Mouse (Mus musculus): ENCODE results near the gene 2310007B03Rik. TPM values are rescaled to one million over a fixed set of nuclear protein-coding genes. Genes with fewer than 3 reads are reported as not detected.

Gene 2310007B03Rik
- polyA plus RNA-seq, 1 experiment from 2014 or later, result 6.2 TPM

DNA sequence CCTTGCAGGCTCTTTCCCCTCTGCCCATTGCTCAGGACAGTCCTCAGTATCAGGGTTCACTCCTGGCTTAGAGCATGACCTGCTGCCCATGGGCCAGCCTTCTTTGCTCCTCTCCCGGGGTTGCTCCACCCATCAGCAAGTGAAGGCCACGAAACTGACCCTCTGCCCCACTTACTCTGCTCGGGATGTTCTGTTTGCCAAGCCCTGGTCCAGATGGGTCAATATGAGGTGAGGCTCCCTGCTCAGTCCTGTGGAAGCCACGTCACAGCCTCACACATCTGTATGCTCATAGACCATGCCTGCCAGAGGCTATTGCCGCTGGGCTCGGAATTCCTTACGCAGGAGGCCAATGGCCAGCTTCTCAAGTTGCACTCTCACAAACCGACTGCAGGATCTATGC is 32.5 kb downstream of the 2310007B03Rik start:
- H3K9me3 ChIP-seq (ENCODE audit: control insufficient read depth, low read length), result no peaks in the 10 kb centered on the region
- H3K27me3 ChIP-seq (replicated peaks; ENCODE audit: control insufficient read depth, insufficient read depth, low read length), result no peaks in the 10 kb centered on the region

DNA sequence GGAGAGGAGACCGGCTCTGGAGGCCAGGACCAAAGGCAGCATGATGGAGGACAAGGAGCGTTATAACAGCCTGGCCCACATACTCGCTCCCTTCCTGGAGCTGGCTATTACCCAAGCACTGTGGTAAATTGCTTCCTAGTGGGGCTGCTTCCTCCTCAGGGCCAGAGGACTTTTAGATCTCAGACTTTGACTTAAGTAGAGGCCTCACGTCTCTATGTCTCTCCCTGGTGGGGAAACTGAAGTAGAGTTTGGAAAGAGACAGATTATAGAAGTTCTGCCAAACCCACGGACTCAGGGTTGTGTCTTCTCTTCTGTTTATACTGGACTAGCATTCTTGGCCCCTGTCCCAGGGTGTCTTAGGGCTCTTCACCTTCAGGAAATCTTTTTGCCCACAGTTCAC is 35.5 kb downstream of the 2310007B03Rik start:
- Histone ChIP-seq H3K27me3 (replicated peaks; ENCODE audit: control insufficient read depth, insufficient read depth, low read length) (no peaks in the 10 kb centered on the region), H3K4me2 (ENCODE audit: low read depth, low read length) (no peak overlapping the region), H3K4me3 (ENCODE audit: low read depth, low read length) (no peak overlapping the region), H3K9ac (ENCODE audit: low read depth, low read length) (no peak overlapping the region), H3K27ac (replicated peaks; ENCODE audit: low read depth, low read length) (no peak overlapping the region), H3K9me3 (ENCODE audit: control insufficient read depth, low read length) (no peaks in the 10 kb centered on the region), H3K4me1 (ENCODE audit: control insufficient read depth, insufficient read depth, low read length) (peaks cover 6% of the 10 kb centered on the region; the same call in 1 of the 2 replicates), H3K36me3 (ENCODE audit: control insufficient read depth, insufficient read depth, low read length) (no peaks in the 10 kb centered on the region)
- ATAC-seq (ENCODE audit: low read depth) (no peak), DNase-seq (ENCODE audit: low spot score) (peak; percentile 58)
- WGBS, result 44% methylated on average over 5 of the region's 5 CpGs

More for the DNA sequence above, 32.5 kb downstream of the 2310007B03Rik start:
- DNase-seq (ENCODE audit: low spot score), result no peak
- WGBS, result 81% methylated on average over 8 of the region's 8 CpGs
- Histone ChIP-seq H3K4me3 (ENCODE audit: low read depth, low read length) (no peak overlapping the region), H3K9ac (ENCODE audit: low read depth, low read length) (no peak overlapping the region), H3K4me1 (ENCODE audit: control insufficient read depth, insufficient read depth, low read length) (peaks cover 6% of the 10 kb centered on the region; the same call in 1 of the 2 replicates), H3K4me2 (ENCODE audit: low read depth, low read length) (no peak overlapping the region), H3K27ac (replicated peaks; ENCODE audit: low read depth, low read length) (no peak overlapping the region), H3K36me3 (ENCODE audit: control insufficient read depth, insufficient read depth, low read length) (no peaks in the 10 kb centered on the region)
- ATAC-seq (ENCODE audit: low read depth), result no peak

DNA sequence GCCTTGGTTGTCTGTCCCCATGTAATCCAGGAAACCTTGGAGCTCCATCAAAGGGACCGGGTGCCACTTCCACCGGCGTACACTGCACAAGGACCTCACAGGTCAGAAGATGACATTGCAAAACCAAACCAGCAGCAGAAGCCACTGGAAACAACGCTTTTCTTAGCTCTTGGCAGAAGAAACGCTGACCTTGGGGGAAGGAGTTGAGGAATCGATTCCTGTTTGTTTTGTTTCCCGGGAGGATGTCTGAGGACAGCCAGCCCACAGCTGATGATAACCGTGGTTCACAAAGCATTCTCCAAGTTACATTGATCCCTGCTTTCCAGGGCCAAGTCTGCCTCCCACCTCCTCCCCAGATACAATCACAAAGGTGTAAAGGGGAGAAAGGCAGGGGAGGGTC is 36.7 kb downstream of the 2310007B03Rik start:
- Histone ChIP-seq H3K4me3 (ENCODE audit: low read depth, low read length) (no peak overlapping the region), H3K27ac (replicated peaks; ENCODE audit: low read depth, low read length) (peak overlapping the region; percentile 19; the same call in 1 of the 2 replicates), H3K27me3 (replicated peaks; ENCODE audit: control insufficient read depth, insufficient read depth, low read length) (no peaks in the 10 kb centered on the region), H3K9ac (ENCODE audit: low read depth, low read length) (no peak overlapping the region), H3K4me2 (ENCODE audit: low read depth, low read length) (no peak overlapping the region), H3K4me1 (ENCODE audit: control insufficient read depth, insufficient read depth, low read length) (peaks cover 6% of the 10 kb centered on the region; the same call in 1 of the 2 replicates), H3K9me3 (ENCODE audit: control insufficient read depth, low read length) (no peaks in the 10 kb centered on the region), H3K36me3 (ENCODE audit: control insufficient read depth, insufficient read depth, low read length) (no peaks in the 10 kb centered on the region)
- 59% methylated on average over 8 of the region's 8 CpGs for WGBS
- DNase-seq (ENCODE audit: low spot score), result no peak
- no peak for ATAC-seq (ENCODE audit: low read depth)

DNA sequence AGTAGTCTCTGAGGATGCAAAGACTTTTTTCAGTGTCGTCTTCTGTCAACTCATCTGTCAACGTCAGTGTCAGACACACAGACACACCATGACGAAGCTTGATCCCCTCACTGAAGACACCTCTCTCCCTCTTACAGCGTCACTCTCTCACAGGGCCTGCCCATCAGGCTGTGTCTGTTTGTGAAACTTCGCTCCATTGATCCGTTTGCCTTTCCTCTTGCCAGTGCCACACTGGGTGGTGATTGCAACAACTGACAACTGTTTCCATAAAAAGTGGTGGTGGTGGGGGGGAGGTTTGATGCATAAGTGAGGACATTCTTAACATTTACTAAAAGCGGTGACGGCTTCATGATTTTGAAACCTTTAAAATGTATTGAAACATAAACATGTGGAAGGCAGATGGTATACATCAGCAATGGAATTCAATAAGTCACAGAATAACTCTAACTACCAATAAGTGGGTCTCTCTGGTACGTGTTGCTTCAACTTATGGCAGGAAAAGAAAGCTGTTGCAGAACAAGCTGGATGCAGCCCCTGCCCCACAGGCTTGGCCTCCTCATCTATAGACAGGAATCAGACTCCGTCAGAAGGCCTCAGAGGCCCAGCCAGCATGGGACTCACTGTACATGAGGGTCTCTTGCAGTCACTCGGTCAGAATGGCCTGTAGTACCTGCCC is 37.4 kb downstream of the 2310007B03Rik start:
- Histone ChIP-seq H3K36me3 (ENCODE audit: control insufficient read depth, insufficient read depth, low read length) (no peaks in the 10 kb centered on the region), H3K4me3 (ENCODE audit: low read depth, low read length) (no peak overlapping the region), H3K9ac (ENCODE audit: low read depth, low read length) (no peak overlapping the region), H3K9me3 (ENCODE audit: control insufficient read depth, low read length) (no peaks in the 10 kb centered on the region), H3K4me2 (ENCODE audit: low read depth, low read length) (no peak overlapping the region), H3K4me1 (ENCODE audit: control insufficient read depth, insufficient read depth, low read length) (peaks cover 6% of the 10 kb centered on the region; the same call in 1 of the 2 replicates), H3K27ac (replicated peaks; ENCODE audit: low read depth, low read length) (peak overlapping the region; percentile 19; the same call in 1 of the 2 replicates), H3K27me3 (replicated peaks; ENCODE audit: control insufficient read depth, insufficient read depth, low read length) (no peaks in the 10 kb centered on the region)
- WGBS, result 60% methylated on average over 11 of the region's 11 CpGs
- DNase-seq (ENCODE audit: low spot score), result peak; percentile 66
- ATAC-seq (ENCODE audit: low read depth), result peak; percentile 54

DNA sequence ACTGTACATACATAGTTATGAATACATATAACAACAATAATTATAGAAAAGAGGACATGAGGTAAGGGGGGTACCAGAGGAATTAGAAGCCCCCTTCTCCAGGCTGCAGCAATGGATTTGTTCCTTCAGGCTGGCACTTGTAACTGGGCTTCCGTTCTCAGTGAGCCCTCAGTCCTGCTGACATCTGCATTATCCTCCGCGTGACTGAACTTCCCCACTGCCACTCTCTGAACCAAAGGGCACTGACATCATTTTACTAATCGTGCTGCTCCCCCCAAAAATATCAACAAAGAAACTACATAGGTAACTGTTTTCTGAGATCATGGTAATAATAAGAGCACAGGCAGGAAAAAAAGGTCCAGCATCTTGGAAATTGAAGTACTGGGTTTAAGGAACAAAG is 41.9 kb downstream of the 2310007B03Rik start:
- no peak for DNase-seq (ENCODE audit: low spot score)
- ATAC-seq (ENCODE audit: low read depth), result no peak

DNA sequence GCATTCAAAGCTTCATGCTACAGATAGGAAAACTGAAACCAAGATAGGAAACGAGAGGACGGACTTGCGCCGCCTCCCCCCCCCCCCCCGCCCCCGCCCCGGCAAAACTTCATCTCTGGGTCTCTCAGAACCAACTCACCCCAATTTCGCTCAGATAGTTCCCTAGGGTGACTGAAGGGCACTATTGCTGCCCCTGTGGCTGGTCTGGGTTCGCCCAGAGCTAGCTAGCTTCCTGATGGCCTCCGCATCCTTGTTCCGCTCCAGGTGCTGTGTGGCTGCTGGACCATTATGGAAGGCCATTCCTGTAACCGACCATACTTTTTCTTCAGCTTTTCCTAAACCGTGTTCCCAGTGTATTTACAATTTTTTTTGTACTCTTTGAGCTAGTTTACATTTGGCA is 45.3 kb downstream of the 2310007B03Rik start:
- 20% methylated on average over 13 of the region's 13 CpGs for WGBS

More for the DNA sequence above, 41.9 kb downstream of the 2310007B03Rik start:
- Histone ChIP-seq H3K9ac (ENCODE audit: low read depth, low read length) (no peak overlapping the region), H3K27ac (replicated peaks; ENCODE audit: low read depth, low read length) (no peak overlapping the region), H3K9me3 (ENCODE audit: control insufficient read depth, low read length) (no peaks in the 10 kb centered on the region), H3K36me3 (ENCODE audit: control insufficient read depth, insufficient read depth, low read length) (no peaks in the 10 kb centered on the region), H3K4me1 (ENCODE audit: control insufficient read depth, insufficient read depth, low read length) (peaks cover 9% of the 10 kb centered on the region; the same call in 1 of the 2 replicates), H3K4me2 (ENCODE audit: low read depth, low read length) (no peak overlapping the region), H3K4me3 (ENCODE audit: low read depth, low read length) (no peak overlapping the region), H3K27me3 (replicated peaks; ENCODE audit: control insufficient read depth, insufficient read depth, low read length) (no peaks in the 10 kb centered on the region)
- WGBS, result 25% methylated on average over 4 of the region's 4 CpGs

DNA sequence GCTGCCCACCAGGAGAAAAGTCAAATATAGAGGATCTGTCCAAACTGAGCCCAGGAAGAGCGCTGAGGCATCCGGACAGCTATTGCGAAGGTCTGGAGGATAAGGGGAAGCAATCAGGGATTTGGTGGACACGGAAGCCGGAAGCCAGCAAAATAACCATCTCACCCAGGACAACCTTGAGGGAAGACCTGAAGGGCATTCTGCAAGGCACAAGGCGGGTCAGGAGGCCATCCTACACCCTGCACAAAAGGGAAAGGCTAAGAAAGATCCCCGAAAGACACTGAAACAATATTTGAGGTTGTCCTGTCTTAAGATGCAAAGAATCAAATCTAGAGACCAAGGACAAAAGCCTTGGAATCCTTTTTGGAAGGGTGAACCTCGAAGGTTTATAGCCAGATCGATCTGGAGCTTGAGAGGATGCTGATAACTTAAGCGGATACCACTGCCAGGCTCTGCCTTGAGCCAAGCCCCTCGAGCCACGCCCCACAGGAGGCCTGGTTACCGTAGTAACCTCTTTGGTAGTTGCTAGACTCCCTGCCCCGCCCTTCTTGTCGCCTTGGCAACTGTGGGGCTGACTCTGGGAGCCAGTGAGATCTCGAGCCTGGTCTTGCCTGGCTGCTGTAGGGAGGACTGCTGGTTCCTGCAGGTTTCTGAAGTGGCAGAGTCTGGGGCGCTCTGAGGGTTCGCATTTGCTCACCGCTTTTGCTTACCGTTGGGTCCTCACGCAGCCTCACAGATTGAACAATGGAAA is 45.9 kb downstream of the 2310007B03Rik start:
- 0 out of 2 replicates have a peak, but pooled peaks cover 4% of the 10 kb centered on the region for H3K9me3 ChIP-seq (ENCODE audit: control insufficient read depth, low read length)
- no peaks in the 10 kb centered on the region for H3K36me3 ChIP-seq (ENCODE audit: control insufficient read depth, insufficient read depth, low read length)
- peak overlapping the region; percentile 33 for H3K4me3 ChIP-seq (ENCODE audit: low read depth, low read length)
- peak; percentile 97 for DNase-seq (ENCODE audit: low spot score)
- H3K9ac ChIP-seq (ENCODE audit: low read depth, low read length), result peak overlapping the region; percentile 51
- 0 out of 2 replicates have a peak, but pooled peaks cover 6% of the 10 kb centered on the region for H3K4me1 ChIP-seq (ENCODE audit: control insufficient read depth, insufficient read depth, low read length)
- H3K4me2 ChIP-seq (ENCODE audit: low read depth, low read length), result peak overlapping the region; percentile 63
- H3K27me3 ChIP-seq (replicated peaks; ENCODE audit: control insufficient read depth, insufficient read depth, low read length), result no peaks in the 10 kb centered on the region
- 25% methylated on average over 21 of the region's 21 CpGs for WGBS
- no peak overlapping the region for H3K27ac ChIP-seq (replicated peaks; ENCODE audit: low read depth, low read length)
- peak; percentile 100 for ATAC-seq (ENCODE audit: low read depth)

More for the DNA sequence above, 45.3 kb downstream of the 2310007B03Rik start:
- peak overlapping the region; percentile 51 for H3K9ac ChIP-seq (ENCODE audit: low read depth, low read length)
- ATAC-seq (ENCODE audit: low read depth) (peak; percentile 58), DNase-seq (ENCODE audit: low spot score) (no peak)
- H3K4me3 ChIP-seq (ENCODE audit: low read depth, low read length), result peak overlapping the region; percentile 33
- no peaks in the 10 kb centered on the region for H3K27me3 ChIP-seq (replicated peaks; ENCODE audit: control insufficient read depth, insufficient read depth, low read length)
- 0 out of 2 replicates have a peak, but pooled peaks cover 4% of the 10 kb centered on the region for H3K9me3 ChIP-seq (ENCODE audit: control insufficient read depth, low read length)
- H3K36me3 ChIP-seq (ENCODE audit: control insufficient read depth, insufficient read depth, low read length), result no peaks in the 10 kb centered on the region
- H3K4me1 ChIP-seq (ENCODE audit: control insufficient read depth, insufficient read depth, low read length), result 0 out of 2 replicates have a peak, but pooled peaks cover 6% of the 10 kb centered on the region
- H3K4me2 ChIP-seq (ENCODE audit: low read depth, low read length), result peak overlapping the region; percentile 63
- no peak overlapping the region for H3K27ac ChIP-seq (replicated peaks; ENCODE audit: low read depth, low read length)

DNA sequence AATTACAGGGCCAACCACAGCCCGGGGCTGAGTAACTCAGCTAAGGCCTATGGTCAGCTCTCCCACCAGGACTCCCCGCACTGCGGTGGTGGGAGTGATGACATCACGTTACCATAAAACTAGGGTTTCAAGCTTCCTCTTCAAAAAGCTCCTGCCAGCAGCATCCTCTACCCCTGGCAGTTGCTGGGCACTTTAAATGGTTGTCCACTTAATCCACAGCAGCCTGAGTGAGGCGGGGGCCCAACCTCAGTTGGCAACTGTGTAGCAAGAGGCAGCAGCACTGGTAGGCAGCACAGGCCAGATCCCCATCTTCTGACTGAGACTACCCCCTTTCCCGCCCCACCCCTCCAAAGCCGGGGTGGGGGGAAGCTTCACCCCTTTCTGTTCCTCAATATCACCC is 58.0 kb downstream of the 2310007B03Rik start:
- ATAC-seq (ENCODE audit: low read depth), result no peak
- H3K27me3 ChIP-seq (replicated peaks; ENCODE audit: control insufficient read depth, insufficient read depth, low read length), result peaks cover 39% of the 10 kb centered on the region
- H3K36me3 ChIP-seq (ENCODE audit: control insufficient read depth, insufficient read depth, low read length), result no peaks in the 10 kb centered on the region
- H3K9me3 ChIP-seq (ENCODE audit: control insufficient read depth, low read length), result no peaks in the 10 kb centered on the region
- peaks cover 10% of the 10 kb centered on the region for H3K4me1 ChIP-seq (ENCODE audit: control insufficient read depth, insufficient read depth, low read length)
- H3K27ac ChIP-seq (replicated peaks; ENCODE audit: low read depth, low read length), result no peak overlapping the region
- WGBS, result 67% methylated on average over 7 of the region's 7 CpGs
- no peak overlapping the region for H3K4me2 ChIP-seq (ENCODE audit: low read depth, low read length)
- no peak for DNase-seq (ENCODE audit: low spot score)
- H3K9ac ChIP-seq (ENCODE audit: low read depth, low read length), result no peak overlapping the region
- H3K4me3 ChIP-seq (ENCODE audit: low read depth, low read length), result no peak overlapping the region
